Mouse (Mus musculus) megakaryocyte progenitor cell, adult 5-6 weeks (primary cell): ENCODE results near the gene Dgkd. TPM values are rescaled to one million over a fixed set of nuclear protein-coding genes. Genes with fewer than 3 reads are reported as not detected.

ENCODE experiments used
- total RNA-seq, 2 experiments: library from RNA; stranded (forward) in 1 of 2; stranded (reverse) in 1 of 2; fragments of 157-497, 149-512 nt in 1 of 2; fragments of 200-1000 nt in 1 of 2; gene quantifications; 2 replicates each; pipeline versions ENCODE4 v1.2.3 to v1.2.4; 2015 to 2017

The Dgkd gene
- total RNA-seq, 2 experiments from 2014 or later = 43.0 to 46.7 TPM

Other genes with a start within 250 kb of the Dgkd start
- 57.6 and 66.3 TPM in 2 replicates for gene Inpp5d, start 233.0 kb upstream of the Dgkd start, total RNA-seq (2015)
- gene Inpp5d, start 233.0 kb upstream of the Dgkd start, total RNA-seq (2017) = 67.8 and 85.6 TPM in 2 replicates
- 21.4 and 24.8 TPM in 2 replicates for gene Atg16l1, start 97.4 kb upstream of the Dgkd start, total RNA-seq (2015)
- gene Atg16l1, start 97.4 kb upstream of the Dgkd start, total RNA-seq (2017) = 30.2 and 40.9 TPM in 2 replicates
- gene Sag, start 49.6 kb upstream of the Dgkd start, total RNA-seq (2015) = 0.46 and 0.62 TPM in 2 replicates
- gene Sag, start 49.6 kb upstream of the Dgkd start, total RNA-seq (2017) = 0.14 and 0.25 TPM in 2 replicates
- 5.5 and 13.0 TPM in 2 replicates for gene Usp40, start 155.3 kb downstream of the Dgkd start, total RNA-seq (2015)
- 11.3 and 13.2 TPM in 2 replicates for gene Usp40, start 155.3 kb downstream of the Dgkd start, total RNA-seq (2017)
- gene Ugt1a10, start 202.1 kb downstream of the Dgkd start, total RNA-seq (2015) = not detected in 2 replicates
- not detected in 2 replicates for gene Ugt1a10, start 202.1 kb downstream of the Dgkd start, total RNA-seq (2017)
- not detected in 2 replicates for gene Ugt1a9, start 217.5 kb downstream of the Dgkd start, total RNA-seq (2015)
- gene Ugt1a9, start 217.5 kb downstream of the Dgkd start, total RNA-seq (2017) = not detected in 2 replicates
- not detected in 2 replicates for gene Ugt1a8, start 234.5 kb downstream of the Dgkd start, total RNA-seq (2015)
- not detected in 2 replicates for gene Ugt1a8, start 234.5 kb downstream of the Dgkd start, total RNA-seq (2017)
- gene Ugt1a7c, start 241.8 kb downstream of the Dgkd start, total RNA-seq (2015) = 24.0 and 29.5 TPM in 2 replicates
- gene Ugt1a7c, start 241.8 kb downstream of the Dgkd start, total RNA-seq (2017) = 37.6 and 47.2 TPM in 2 replicates
- 0.91 and 1.0 TPM in 2 replicates for gene Ugt1a6b, start 250.0 kb downstream of the Dgkd start, total RNA-seq (2015)
- gene Ugt1a6b, start 250.0 kb downstream of the Dgkd start, total RNA-seq (2017) = 0.87 and 1.6 TPM in 2 replicates